Mouse (Mus musculus) intestine, postnatal 0 days (tissue): ENCODE measurements around the gene Nfatc4. TPM values are rescaled to one million over a fixed set of nuclear protein-coding genes. Genes with fewer than 3 reads are reported as not detected.

ENCODE experiments used
- ATAC-seq: fragments of 200-750 bp; cut with Nextera tagmentation; 2 replicates; pipeline ENCODE4 v1.8.0; 2017; ENCODE audit warnings: mild to moderate bottlenecking, moderate TSS enrichment, moderate library complexity
- H3K27ac ChIP-seq: fragments of 300-500 bp; sonication (generic); 2 replicates; pipeline ENCODE4 v1.5.1; 2014; ENCODE audit warnings: mild to moderate bottlenecking, low read depth, low read length, moderate library complexity
- H3K27me3 ChIP-seq: fragments of 300-500 bp; sonication (generic); replicated peaks from 2 replicates; pipeline ENCODE4 v1.6.1; 2014; ENCODE audit warnings: low read length, mixed read lengths; ENCODE audit not compliant: control insufficient read depth, insufficient read depth
- H3K36me3 ChIP-seq: fragments of 300-500 bp; sonication (generic); 2 replicates; pipeline ENCODE4 v1.6.1; 2014; ENCODE audit warnings: mild to moderate bottlenecking, moderate library complexity; ENCODE audit not compliant: control insufficient read depth, insufficient read depth
- H3K4me1 ChIP-seq: fragments of 300-500 bp; sonication (generic); replicated peaks from 2 replicates; pipeline ENCODE4 v1.6.1; 2014; ENCODE audit warnings: antibody characterized with exemption, low read length, mixed read lengths; ENCODE audit not compliant: control insufficient read depth, insufficient read depth
- H3K4me2 ChIP-seq: fragments of 300-500 bp; sonication (generic); replicated peaks from 2 replicates; pipeline ENCODE4 v1.6.1; 2014; ENCODE audit warnings: low read depth, mild to moderate bottlenecking, moderate library complexity
- H3K4me3 ChIP-seq: fragments of 300-500 bp; sonication (generic); 2 replicates; pipeline ENCODE4 v1.5.1; 2014; ENCODE audit warnings: low read depth, low read length
- H3K9ac ChIP-seq: fragments of 300-500 bp; sonication (generic); 2 replicates; pipeline ENCODE4 v1.6.1; 2014; ENCODE audit warnings: mild to moderate bottlenecking, low read depth, low read length
- H3K9me3 ChIP-seq: fragments of 300-500 bp; sonication (generic); 2 replicates; pipeline ENCODE4 v1.6.1; 2016; ENCODE audit warnings: mixed run types; ENCODE audit not compliant: control insufficient read depth
- CTCF ChIP-seq: sonication (generic); IDR thresholded peaks from 2 replicates; pipeline ENCODE4 v1.5.1; 2016; ENCODE audit warnings: low read depth, mild to moderate bottlenecking, control low read depth, antibody characterized with exemption, moderate library complexity
- WGBS: fragments of 180-500 bp; shearing (Covaris S2); extraction: QIAGEN DNeasy Blood & Tissue Kit; methylation state at CpG from one replicate; pipeline ENCODE4 v1.1.7; 2014; 5-methylcytosine and 5-hydroxymethylcytosine counted together
- polyA plus RNA-seq: library from polyadenylated mRNA; unstranded; fragments of >200 nt; fragmentation: Nextera tagmentation; extraction: Ambion mirVana; gene quantifications from 2 replicates; pipeline ENCODE4 v1.2.1, GENCODE M21; 2015

The Nfatc4 gene
- polyA plus RNA-seq, 1 experiment from 2014 or later, result 5.9 TPM

DNA sequence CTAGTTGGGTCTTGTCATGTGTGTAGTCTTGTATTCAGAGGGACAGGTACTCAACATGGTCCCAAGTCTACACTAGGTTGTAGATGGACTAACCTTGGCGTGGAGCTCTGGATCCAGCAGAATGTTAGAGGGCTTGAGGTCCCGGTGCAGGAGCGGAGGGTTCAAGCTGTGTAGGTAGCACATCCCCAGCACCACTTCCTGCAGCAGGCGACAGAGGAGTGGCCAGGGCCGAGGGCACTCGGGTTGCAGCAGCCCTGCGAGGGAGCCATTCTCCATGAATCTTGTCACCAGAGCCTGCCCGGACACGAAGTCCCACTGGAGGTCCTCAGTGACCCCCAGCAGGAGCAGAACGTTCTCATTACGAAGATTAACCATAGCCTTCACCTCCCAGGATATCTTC lies 35.2 kb upstream of the Nfatc4 start:
- Histone ChIP-seq H3K9ac (no peak overlapping the region; the same call in 1 of the 2 replicates), H3K4me3 (peak overlapping the region; percentile 56)
- WGBS, result 52% methylated on average over 11 of the region's 11 CpGs

GRCm38 (mm10) chr14:55788256-55789050 lies 34.5 kb upstream of the Nfatc4 start, which contains the start of gene Ripk3:
Ripk3 (minus strand) TSS chr14:55788865.
- peak within 1 kb of the TSS; percentile 56 for H3K4me3 ChIP-seq
- 0 out of 2 replicates have a peak, but pooled peaks cover 2% of the 10 kb centered on the region for H3K4me1 ChIP-seq
- ATAC-seq, result peak; percentile 50
- peak within 1 kb of the TSS; percentile 50 for H3K9ac ChIP-seq
- no peak within 1 kb of the TSS for H3K27ac ChIP-seq
- 5% methylated on average over 40 of the region's 40 CpGs for WGBS
- peaks cover 7% of the 10 kb centered on the region; the same call in 1 of the 2 replicates for H3K36me3 ChIP-seq
- peak within 1 kb of the TSS; percentile 86 for H3K4me2 ChIP-seq
- no peaks in the 10 kb centered on the region for H3K9me3 ChIP-seq
- H3K27me3 ChIP-seq, result peaks cover 9% of the 10 kb centered on the region; the same call in 1 of the 2 replicates
- peak; percentile 48 for TF ChIP-seq CTCF

More for the DNA sequence above, 35.2 kb upstream of the Nfatc4 start:
- H3K27ac ChIP-seq, result no peak overlapping the region
- no peak for ATAC-seq
- peaks cover 11% of the 10 kb centered on the region; the same call in 1 of the 2 replicates for H3K27me3 ChIP-seq
- H3K4me1 ChIP-seq, result 0 out of 2 replicates have a peak, but pooled peaks cover 2% of the 10 kb centered on the region
- H3K36me3 ChIP-seq, result peaks cover 7% of the 10 kb centered on the region; the same call in 1 of the 2 replicates
- no peaks in the 10 kb centered on the region for H3K9me3 ChIP-seq
- H3K4me2 ChIP-seq, result peak overlapping the region; percentile 86
- TF ChIP-seq CTCF, result no peak

DNA sequence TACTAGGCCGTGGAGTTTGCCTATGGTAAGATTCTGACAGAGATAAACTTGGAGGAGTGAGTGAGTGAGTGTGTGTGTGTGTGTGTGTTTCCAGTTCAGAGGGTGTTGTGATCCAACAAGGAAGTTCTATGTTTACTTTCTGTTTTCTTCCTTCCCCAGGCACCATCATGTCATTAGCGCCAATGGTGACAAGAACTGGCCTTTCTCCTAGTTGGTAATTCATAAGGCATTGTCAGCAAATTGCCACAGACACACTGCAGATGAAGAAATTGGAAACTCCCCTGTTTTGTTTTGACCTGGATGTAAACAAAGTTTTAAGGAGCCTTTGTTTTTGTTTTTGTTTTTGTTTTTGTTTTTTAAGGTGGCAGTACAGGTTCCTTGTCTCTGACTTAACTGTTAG lies 29.5 kb upstream of the Nfatc4 start:
- no peak for ATAC-seq
- no peak overlapping the region for H3K27ac ChIP-seq
- TF ChIP-seq CTCF, result no peak
- H3K4me1 ChIP-seq, result 0 out of 2 replicates have a peak, but pooled peaks cover 2% of the 10 kb centered on the region
- no peaks in the 10 kb centered on the region for H3K36me3 ChIP-seq
- WGBS, result 59% methylated on average over 2 of the region's 2 CpGs
- no peak overlapping the region for H3K9ac ChIP-seq
- H3K27me3 ChIP-seq, result no peaks in the 10 kb centered on the region
- H3K9me3 ChIP-seq, result no peaks in the 10 kb centered on the region
- no peak overlapping the region for H3K4me3 ChIP-seq
- no peak overlapping the region for H3K4me2 ChIP-seq

DNA sequence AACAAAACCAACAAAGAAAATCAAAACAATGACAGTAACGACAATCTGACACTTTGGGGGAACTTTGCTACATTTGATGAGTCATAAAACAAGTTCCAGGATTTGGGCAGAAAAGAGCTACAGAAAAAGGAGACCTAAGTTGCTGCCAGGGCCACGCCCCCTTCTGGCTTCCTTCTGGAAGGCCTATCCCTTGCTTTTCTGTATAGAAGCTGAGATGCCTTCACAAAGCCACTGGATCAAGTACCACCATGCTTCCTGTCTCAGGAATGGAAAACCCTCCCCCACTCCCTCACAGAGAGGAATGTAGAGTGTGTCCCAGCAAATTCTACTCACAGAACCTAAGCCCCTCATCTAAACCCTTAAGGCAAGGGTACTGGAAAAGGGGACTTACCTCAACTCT lies 29.0 kb upstream of the Nfatc4 start:
- TF ChIP-seq CTCF, result no peak
- Histone ChIP-seq H3K4me1 (0 out of 2 replicates have a peak, but pooled peaks cover under 1% of the 10 kb centered on the region), H3K27ac (no peak overlapping the region), H3K4me3 (no peak overlapping the region), H3K9me3 (no peaks in the 10 kb centered on the region), H3K27me3 (no peaks in the 10 kb centered on the region), H3K36me3 (no peaks in the 10 kb centered on the region), H3K9ac (no peak overlapping the region), H3K4me2 (no peak overlapping the region)
- ATAC-seq, result no peak
- WGBS, result 68% methylated on average over 2 of the region's 2 CpGs

- 42% methylated on average over 15 of the region's 15 CpGs for WGBS
- Histone ChIP-seq H3K9me3 (no peaks in the 10 kb centered on the region), H3K36me3 (no peaks in the 10 kb centered on the region), H3K9ac (no peak overlapping the region), H3K4me2 (0 out of 2 replicates have a peak overlapping the region, but pooled peaks have one; percentile 30), H3K4me1 (no peaks in the 10 kb centered on the region), H3K27ac (peak overlapping the region; percentile 76), H3K4me3 (no peak overlapping the region), H3K27me3 (no peaks in the 10 kb centered on the region)
- peak; percentile 100 for ATAC-seq
- TF ChIP-seq CTCF, result no peak
Observed at GRCm38 (mm10) chr14:55795380-55796163, 27.4 kb upstream of the Nfatc4 start.

GRCm38 (mm10) chr14:55814885-55815284 lies 8.1 kb upstream of the Nfatc4 start:
- 14% methylated on average over 16 of the region's 16 CpGs for WGBS
- no peak for TF ChIP-seq CTCF
- no peaks in the 10 kb centered on the region for H3K36me3 ChIP-seq
- H3K4me3 ChIP-seq, result peak overlapping the region; percentile 37
- H3K4me1 ChIP-seq, result no peaks in the 10 kb centered on the region
- no peaks in the 10 kb centered on the region for H3K27me3 ChIP-seq
- peak overlapping the region; percentile 76 for H3K4me2 ChIP-seq
- peak overlapping the region; percentile 37; the same call in 1 of the 2 replicates for H3K9ac ChIP-seq
- no peaks in the 10 kb centered on the region for H3K9me3 ChIP-seq
- ATAC-seq, result peak; percentile 72
- peak overlapping the region; percentile 46; the same call in 1 of the 2 replicates for H3K27ac ChIP-seq
